Mouse (Mus musculus) spleen, postnatal 10 days (tissue): ENCODE measurements at regions not wholly inside any gene's neighbourhood (a gene's known extent, or its start where the extent isn't known, plus 50 kb on each side); places are given as distances from the start of the nearest gene placed in this dataset.

ENCODE experiments used
- DNase-seq, 2 experiments: peaks; one replicate each; pipeline ENCODE4 v3.0.0; 2021 to 2022; ENCODE audit warnings: low spot score in 2 of 2

GRCm38 (mm10) chr16:27138384-27138783 is 146.9 kb upstream of the Gmnc start:
- DNase-seq, result no peak

GRCm38 (mm10) chr16:27138987-27139386 is 147.5 kb upstream of the Gmnc start:
- DNase-seq, result no peak

GRCm38 (mm10) chr16:27140037-27140436 is 148.6 kb upstream of the Gmnc start:
- DNase-seq, result peak; percentile 18 to 57

- DNase-seq, result no peak
Measured at GRCm38 (mm10) chr16:27155805-27156204, 151.5 kb upstream of the Ostn start.

GRCm38 (mm10) chr16:27195650-27196049 is 111.6 kb upstream of the Ostn start:
- DNase-seq, result no peak
